Mouse (Mus musculus): ENCODE data around the gene Paqr7. TPM values are rescaled to one million over a fixed set of nuclear protein-coding genes. Genes with fewer than 3 reads are reported as not detected.
"Not testable (repeated sequence)": the region's sequence is repeated elsewhere in the genome, so short reads cannot be mapped to it uniquely, and the experiment has no call there.

Gene Paqr7
- polyA plus RNA-seq, 1 experiment from 2014 or later, result 4.2 TPM

GRCm38 (mm10) chr4:134488211-134488610, 8.3 kb upstream of the Paqr7 start:
- no peak for ATAC-seq (replicated peaks; ENCODE audit: insufficient number of reproducible peaks, low FRiP score, low TSS enrichment)
- Histone ChIP-seq H3K4me2 (no peak overlapping the region), H3K9ac (ENCODE audit: low read depth, low read length) (no peak overlapping the region), H3K36me3 (ENCODE audit: control insufficient read depth, insufficient read depth, low read length) (no peaks in the 10 kb centered on the region), H3K9me3 (replicated peaks; ENCODE audit: control insufficient read depth, low read length) (no peaks in the 10 kb centered on the region), H3K4me3 (ENCODE audit: low read depth, low read length) (no peak overlapping the region), H3K27me3 (ENCODE audit: control insufficient read depth, insufficient read depth, low read length) (no peaks in the 10 kb centered on the region), H3K27ac (ENCODE audit: low read depth, low read length) (no peak overlapping the region), H3K4me1 (ENCODE audit: control insufficient read depth, insufficient read depth, low read length) (no peaks in the 10 kb centered on the region)
- WGBS (ENCODE audit: insufficient replicate concordance), result 87% methylated on average over 5 of the region's 5 CpGs

- Histone ChIP-seq H3K9me3 (replicated peaks; ENCODE audit: control insufficient read depth, low read length) (no peaks in the 10 kb centered on the region), H3K4me2 (no peak overlapping the region), H3K27me3 (ENCODE audit: control insufficient read depth, insufficient read depth, low read length) (no peaks in the 10 kb centered on the region), H3K36me3 (ENCODE audit: control insufficient read depth, insufficient read depth, low read length) (no peaks in the 10 kb centered on the region), H3K4me1 (ENCODE audit: control insufficient read depth, insufficient read depth, low read length) (peaks cover 8% of the 10 kb centered on the region), H3K27ac (ENCODE audit: low read depth, low read length) (no peak overlapping the region), H3K9ac (ENCODE audit: low read depth, low read length) (no peak overlapping the region), H3K4me3 (ENCODE audit: low read depth, low read length) (no peak overlapping the region)
- ATAC-seq (replicated peaks; ENCODE audit: insufficient number of reproducible peaks, low FRiP score, low TSS enrichment), result no peak
- WGBS (ENCODE audit: insufficient replicate concordance), result 78% methylated on average over 11 of the region's 11 CpGs
These were observed 6.4 kb upstream of the Paqr7 start for GRCm38 (mm10) chr4:134489986-134490665.

GRCm38 (mm10) chr4:134491716-134492115, 4.8 kb upstream of the Paqr7 start:
- Histone ChIP-seq H3K9me3 (replicated peaks; ENCODE audit: control insufficient read depth, low read length) (no peaks in the 10 kb centered on the region), H3K27ac (ENCODE audit: low read depth, low read length) (peak overlapping the region; percentile 12; the same call in 1 of the 2 replicates), H3K9ac (ENCODE audit: low read depth, low read length) (no peak overlapping the region), H3K27me3 (ENCODE audit: control insufficient read depth, insufficient read depth, low read length) (no peaks in the 10 kb centered on the region), H3K4me1 (ENCODE audit: control insufficient read depth, insufficient read depth, low read length) (peaks cover 24% of the 10 kb centered on the region), H3K4me3 (ENCODE audit: low read depth, low read length) (no peak overlapping the region), H3K4me2 (no peak overlapping the region), H3K36me3 (ENCODE audit: control insufficient read depth, insufficient read depth, low read length) (no peaks in the 10 kb centered on the region)
- ATAC-seq (replicated peaks; ENCODE audit: insufficient number of reproducible peaks, low FRiP score, low TSS enrichment), result no peak
- WGBS (ENCODE audit: insufficient replicate concordance), result 60% methylated on average over 6 of the region's 6 CpGs

GRCm38 (mm10) chr4:134494161-134494560, 2.3 kb upstream of the Paqr7 start:
- not testable (repeated sequence) for H3K4me2 ChIP-seq; H3K4me3 ChIP-seq (ENCODE audit: low read depth, low read length); H3K27me3 ChIP-seq (ENCODE audit: control insufficient read depth, insufficient read depth, low read length); ATAC-seq (replicated peaks; ENCODE audit: insufficient number of reproducible peaks, low FRiP score, low TSS enrichment); H3K27ac ChIP-seq (ENCODE audit: low read depth, low read length); H3K9me3 ChIP-seq (replicated peaks; ENCODE audit: control insufficient read depth, low read length); H3K36me3 ChIP-seq (ENCODE audit: control insufficient read depth, insufficient read depth, low read length); H3K9ac ChIP-seq (ENCODE audit: low read depth, low read length)
- H3K4me1 ChIP-seq (ENCODE audit: control insufficient read depth, insufficient read depth, low read length), result peaks cover 41% of the 10 kb centered on the region
- 88% methylated on average over 6 of the region's 6 CpGs for WGBS (ENCODE audit: insufficient replicate concordance)

- H3K4me3 ChIP-seq (ENCODE audit: low read depth, low read length), result no peak overlapping the region
- no peaks in the 10 kb centered on the region for H3K27me3 ChIP-seq (ENCODE audit: control insufficient read depth, insufficient read depth, low read length)
- 0 out of 2 replicates have a peak overlapping the region, but pooled peaks have one; percentile 39 for H3K9ac ChIP-seq (ENCODE audit: low read depth, low read length)
- 50% methylated on average over 16 of the region's 16 CpGs for WGBS (ENCODE audit: insufficient replicate concordance)
- H3K9me3 ChIP-seq (replicated peaks; ENCODE audit: control insufficient read depth, low read length), result no peaks in the 10 kb centered on the region
- no peak overlapping the region for H3K4me2 ChIP-seq
- 0 out of 2 replicates have a peak, but pooled peaks have one; percentile 39 for ATAC-seq (replicated peaks; ENCODE audit: insufficient number of reproducible peaks, low FRiP score, low TSS enrichment)
- H3K4me1 ChIP-seq (ENCODE audit: control insufficient read depth, insufficient read depth, low read length), result peaks cover 41% of the 10 kb centered on the region
- peak overlapping the region; percentile 66 for H3K27ac ChIP-seq (ENCODE audit: low read depth, low read length)
- no peaks in the 10 kb centered on the region for H3K36me3 ChIP-seq (ENCODE audit: control insufficient read depth, insufficient read depth, low read length)
These were observed 1.5 kb upstream of the Paqr7 start for GRCm38 (mm10) chr4:134494780-134495545.

GRCm38 (mm10) chr4:134495546-134495923, 962 bp upstream of the Paqr7 start:
- Histone ChIP-seq H3K4me2 (no peak overlapping the region), H3K9ac (ENCODE audit: low read depth, low read length) (no peak overlapping the region), H3K27me3 (ENCODE audit: control insufficient read depth, insufficient read depth, low read length) (no peaks in the 10 kb centered on the region), H3K27ac (ENCODE audit: low read depth, low read length) (0 out of 2 replicates have a peak overlapping the region, but pooled peaks have one; percentile 90), H3K4me1 (ENCODE audit: control insufficient read depth, insufficient read depth, low read length) (peaks cover 41% of the 10 kb centered on the region), H3K36me3 (ENCODE audit: control insufficient read depth, insufficient read depth, low read length) (no peaks in the 10 kb centered on the region), H3K9me3 (replicated peaks; ENCODE audit: control insufficient read depth, low read length) (no peaks in the 10 kb centered on the region), H3K4me3 (ENCODE audit: low read depth, low read length) (no peak overlapping the region)
- ATAC-seq (replicated peaks; ENCODE audit: insufficient number of reproducible peaks, low FRiP score, low TSS enrichment), result no peak
- 58% methylated on average over 5 of the region's 5 CpGs for WGBS (ENCODE audit: insufficient replicate concordance)

GRCm38 (mm10) chr4:134497223-134497622, 726 bp downstream of the Paqr7 start:
- ATAC-seq (replicated peaks; ENCODE audit: insufficient number of reproducible peaks, low FRiP score, low TSS enrichment), result peak; percentile 11; the same call in 1 of the 2 replicates

GRCm38 (mm10) chr4:134497986-134498731, 1.7 kb downstream of the Paqr7 start:
- H3K9me3 ChIP-seq (replicated peaks; ENCODE audit: control insufficient read depth, low read length), result no peaks in the 10 kb centered on the region
- H3K4me2 ChIP-seq, result peak overlapping the region; percentile 96
- H3K4me1 ChIP-seq (ENCODE audit: control insufficient read depth, insufficient read depth, low read length), result peaks cover 41% of the 10 kb centered on the region
- peak overlapping the region; percentile 77; the same call in 1 of the 2 replicates for H3K9ac ChIP-seq (ENCODE audit: low read depth, low read length)
- H3K4me3 ChIP-seq (ENCODE audit: low read depth, low read length), result no peak overlapping the region; the same call in 1 of the 2 replicates
- H3K27me3 ChIP-seq (ENCODE audit: control insufficient read depth, insufficient read depth, low read length), result no peaks in the 10 kb centered on the region
- 64% methylated on average over 12 of the region's 12 CpGs for WGBS (ENCODE audit: insufficient replicate concordance)
- no peaks in the 10 kb centered on the region for H3K36me3 ChIP-seq (ENCODE audit: control insufficient read depth, insufficient read depth, low read length)
- ATAC-seq (replicated peaks; ENCODE audit: insufficient number of reproducible peaks, low FRiP score, low TSS enrichment), result no peak
- no peak overlapping the region for H3K27ac ChIP-seq (ENCODE audit: low read depth, low read length)

More at GRCm38 (mm10) chr4:134497223-134497622, 726 bp downstream of the Paqr7 start:
- no peaks in the 10 kb centered on the region for H3K36me3 ChIP-seq (ENCODE audit: control insufficient read depth, insufficient read depth, low read length)
- 14% methylated on average over 6 of the region's 6 CpGs for WGBS (ENCODE audit: insufficient replicate concordance)
- no peaks in the 10 kb centered on the region for H3K9me3 ChIP-seq (replicated peaks; ENCODE audit: control insufficient read depth, low read length)
- no peaks in the 10 kb centered on the region for H3K27me3 ChIP-seq (ENCODE audit: control insufficient read depth, insufficient read depth, low read length)
- H3K27ac ChIP-seq (ENCODE audit: low read depth, low read length), result peak overlapping the region; percentile 90
- peak overlapping the region; percentile 77 for H3K9ac ChIP-seq (ENCODE audit: low read depth, low read length)
- H3K4me2 ChIP-seq, result peak overlapping the region; percentile 96
- peak overlapping the region; percentile 58 for H3K4me3 ChIP-seq (ENCODE audit: low read depth, low read length)
- H3K4me1 ChIP-seq (ENCODE audit: control insufficient read depth, insufficient read depth, low read length), result peaks cover 41% of the 10 kb centered on the region

Data from heart, embryonic 11.5 days (tissue).